Mouse (Mus musculus) heart, adult 2 months (tissue): ENCODE measurements around the gene Fmo5.

ENCODE experiments used
- CTCF ChIP-seq: fragments of 200-600 bp; IDR thresholded peaks from 2 replicates; pipeline ENCODE4 v1.8.1; 2022; ENCODE audit warnings: antibody characterized with exemption, mild to moderate bottlenecking, moderate library complexity
- EP300 ChIP-seq: fragments of 200-500 bp; IDR thresholded peaks from 2 replicates; pipeline ENCODE4 v1.6.1; 2011; ENCODE audit warnings: low read depth, low read length, control low read depth; ENCODE audit not compliant: insufficient read depth

- TF ChIP-seq CTCF (no peak), EP300 (no peak)
Measured at GRCm38 (mm10) chr3:97697291-97697690, 68.7 kb downstream of the Fmo5 start.
